In the genomic region with DNA sequence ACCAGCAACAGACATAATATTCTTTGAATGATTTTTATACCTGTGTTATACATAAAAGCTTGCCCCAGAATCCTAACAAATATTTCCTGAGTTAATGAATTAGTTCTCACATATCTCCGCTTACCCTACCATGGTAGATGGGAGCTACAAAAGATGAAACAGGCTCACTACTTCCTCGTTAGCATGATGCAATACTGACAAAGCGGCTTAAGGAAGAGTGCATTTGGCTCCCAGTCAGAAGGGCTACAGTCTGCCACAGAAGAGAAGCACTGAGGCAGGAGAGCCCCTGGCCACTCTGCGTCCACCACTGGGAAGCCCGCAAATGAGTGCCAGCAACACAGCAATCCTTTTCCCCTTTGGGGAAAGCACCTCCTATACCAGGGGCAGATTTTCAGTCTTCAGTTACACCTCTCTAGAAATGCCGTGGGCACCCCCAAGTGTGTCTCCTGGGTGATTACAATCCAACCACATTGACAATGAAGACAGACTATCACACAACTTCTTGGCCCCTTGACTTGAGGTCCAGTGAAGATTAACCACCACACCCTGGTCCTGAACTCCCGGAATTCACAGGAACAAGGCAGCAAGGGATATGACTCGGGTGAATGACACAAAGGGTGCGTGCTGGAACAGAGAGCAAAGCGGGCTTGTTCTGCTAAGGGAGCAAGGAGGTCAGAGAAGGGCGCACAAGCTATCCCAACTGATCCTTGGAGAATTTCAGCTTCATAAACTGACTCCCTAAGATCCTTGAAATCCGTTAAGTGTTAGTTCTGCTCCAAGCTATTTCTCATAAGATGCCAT, we compare ENCODE assay signal across 10 mouse cellular contexts. TPM values are rescaled to one million over a fixed set of nuclear protein-coding genes. Genes with fewer than 3 reads are reported as not detected.
DNase-seq lines count a peak whose midpoint lies in the region; ATAC-seq and TF ChIP-seq lines count a peak whose summit lies in the region.
"Had no signal": no experiment of that assay in that cellular context is flagged by ENCODE, and none has a peak within 500 bp of the region (broad histone marks: within the 10 kb centered on the region; RNA-seq: fewer than 3 reads in every experiment).

No protein-coding gene starts in this region.

- H3K9ac ChIP-seq in liver, adult 2 months (ENCODE audit: low read depth, low read length), result no peak overlapping the region
- no peak overlapping the region for H3K9ac ChIP-seq in intestine, embryonic 15.5 days
- H3K9ac ChIP-seq in neural tube, embryonic 15.5 days (replicated peaks), result no peak overlapping the region
- no peak overlapping the region for H3K9ac ChIP-seq in forebrain, embryonic 16.5 days (replicated peaks; ENCODE audit: low read depth, low read length)

- no peak for DNase-seq in gastrocnemius, adult 2 months
- no peak for DNase-seq in gastrocnemius, postnatal 14 days
- peak; percentile 62 for DNase-seq in liver, adult 2 months (ENCODE audit: extremely low read depth, low read depth, low spot score)
- DNase-seq in liver, result no peak
- DNase-seq: cerebellum, postnatal 14 days had no signal

- H3K4me1 ChIP-seq in liver, adult 2 months (ENCODE audit: control insufficient read depth, insufficient read depth, low read length), result peaks cover 39% of the 10 kb centered on the region
- H3K4me1 ChIP-seq in intestine, embryonic 15.5 days (replicated peaks), result peaks cover 31% of the 10 kb centered on the region
- peaks cover 12% of the 10 kb centered on the region for H3K4me1 ChIP-seq in neural tube, embryonic 15.5 days
- peaks cover 13% of the 10 kb centered on the region for H3K4me1 ChIP-seq in forebrain, embryonic 16.5 days (replicated peaks; ENCODE audit: control insufficient read depth, insufficient read depth, low read length)

- peak overlapping the region; percentile 87 for H3K27ac ChIP-seq in gastrocnemius, adult 2 months
- peak overlapping the region; percentile 78 for H3K27ac ChIP-seq in liver, adult 2 months (replicated peaks; ENCODE audit: insufficient read depth, low read depth, low read length)
- H3K27ac ChIP-seq in intestine, embryonic 15.5 days, result peak overlapping the region; percentile 81; the same call in 1 of the 2 replicates
- 0 out of 2 replicates have a peak overlapping the region, but pooled peaks have one; percentile 7 for H3K27ac ChIP-seq in neural tube, embryonic 15.5 days (replicated peaks)
- H3K27ac ChIP-seq in forebrain, embryonic 16.5 days (ENCODE audit: low read length), result no peak overlapping the region

- H3K9me3 ChIP-seq in intestine, embryonic 15.5 days, result no peaks in the 10 kb centered on the region
- no peaks in the 10 kb centered on the region for H3K9me3 ChIP-seq in neural tube, embryonic 15.5 days (replicated peaks)
- H3K9me3 ChIP-seq in forebrain, embryonic 16.5 days (ENCODE audit: control insufficient read depth, low read length), result 0 out of 2 replicates have a peak, but pooled peaks cover 4% of the 10 kb centered on the region

- intact Hi-C loops in gastrocnemius, adult 2 months (cut with DNase I), result loop anchor here (2.0 kb wide), 1 partner anchor 17 kb away; no protein-coding TSS in a partner anchor
- intact Hi-C loops in gastrocnemius, postnatal 14 days (cut with DNase I; ENCODE audit: low total_unique reads), result no loop called here

- H3K36me3 ChIP-seq in liver, adult 2 months (ENCODE audit: control insufficient read depth, insufficient read depth, low read length), result no peaks in the 10 kb centered on the region; the same call in 1 of the 2 replicates
- no peaks in the 10 kb centered on the region for H3K36me3 ChIP-seq in intestine, embryonic 15.5 days
- H3K36me3 ChIP-seq in neural tube, embryonic 15.5 days, result no peaks in the 10 kb centered on the region
- H3K36me3 ChIP-seq in forebrain, embryonic 16.5 days (ENCODE audit: control insufficient read depth, insufficient read depth), result no peaks in the 10 kb centered on the region

- TF ChIP-seq CTCF in gastrocnemius, adult 2 months (IDR thresholded peaks at IDR 0.05), result no peak
- TF ChIP-seq CTCF in liver, adult 2 months (IDR thresholded peaks at IDR 0.05; ENCODE audit: low read depth, low read length), result no peak

- H3K4me3 ChIP-seq in gastrocnemius, adult 2 months, result peak overlapping the region; percentile 34; the same call in 1 of the 2 replicates
- no peak overlapping the region for H3K4me3 ChIP-seq in liver, adult 2 months (ENCODE audit: insufficient read depth, low read depth, low read length)
- H3K4me3 ChIP-seq in intestine, embryonic 15.5 days (replicated peaks), result no peak overlapping the region
- H3K4me3 ChIP-seq in neural tube, embryonic 15.5 days (replicated peaks), result no peak overlapping the region
- no peak overlapping the region for H3K4me3 ChIP-seq in forebrain, embryonic 16.5 days (replicated peaks; ENCODE audit: low read length)

- peaks cover 60% of the 10 kb centered on the region for H3K79me2 ChIP-seq in liver, adult 2 months (ENCODE audit: control insufficient read depth, insufficient read depth, low read length)

- no peak overlapping the region for H3K4me2 ChIP-seq in intestine, embryonic 15.5 days (replicated peaks)
- H3K4me2 ChIP-seq in neural tube, embryonic 15.5 days, result no peak overlapping the region
- H3K4me2 ChIP-seq in forebrain, embryonic 16.5 days (ENCODE audit: low read length), result no peak overlapping the region
- H3K4me2 ChIP-seq: midbrain, embryonic 11.5 days had no signal

- WGBS in liver, adult 2 months, result 51% methylated on average over 12 of the region's 12 CpGs
- WGBS in intestine, embryonic 15.5 days, result 88% methylated on average over 12 of the region's 12 CpGs
- WGBS in neural tube, embryonic 15.5 days, result 92% methylated on average over 12 of the region's 12 CpGs
- 87% methylated on average over 12 of the region's 12 CpGs for WGBS in forebrain, embryonic 16.5 days

- no peak for TF ChIP-seq POLR2A in liver, adult 2 months (IDR thresholded peaks at IDR 0.05; ENCODE audit: extremely low read depth, insufficient read depth, low read length)

- no peak for ATAC-seq in intestine, embryonic 15.5 days
- no peak for ATAC-seq in neural tube, embryonic 15.5 days (ENCODE audit: low FRiP score)
- ATAC-seq in cerebellum, adult (ENCODE audit: insufficient number of reproducible peaks, low FRiP score, low TSS enrichment), result no peak
- ATAC-seq in forebrain, embryonic 16.5 days, result no peak

- no peaks in the 10 kb centered on the region for H3K27me3 ChIP-seq in liver, adult 2 months (ENCODE audit: control insufficient read depth, insufficient read depth, low read length)
- H3K27me3 ChIP-seq in intestine, embryonic 15.5 days (replicated peaks), result no peaks in the 10 kb centered on the region
- H3K27me3 ChIP-seq in neural tube, embryonic 15.5 days (replicated peaks), result no peaks in the 10 kb centered on the region
- no peaks in the 10 kb centered on the region for H3K27me3 ChIP-seq in forebrain, embryonic 16.5 days (replicated peaks; ENCODE audit: control insufficient read depth, insufficient read depth, low read length)

RNA-seq across cellular contexts. Expression of a gene that starts 19.2 kb away (rescaled TPM):
- 10 to 100 TPM; 16.9 to 33.9 TPM for total RNA-seq in gastrocnemius, adult 2 months (2021)
- 10 to 100 TPM; 41.0 to 50.9 TPM for total RNA-seq in gastrocnemius, postnatal 14 days (2021)
- 23.0 and 27.7 TPM in 2 replicates for total RNA-seq in liver, adult 2 months (2014; rRNA removed)
- polyA plus RNA-seq in liver, adult 2 months (2012; rRNA removed), result 23.4 and 30.8 TPM in 2 replicates
- 126 and 135 TPM in 2 replicates for polyA plus RNA-seq in intestine, embryonic 15.5 days (2015; fragmentation: Nextera tagmentation; extraction: Ambion mirVana)
- 45.3 and 62.7 TPM in 2 replicates for polyA plus RNA-seq in neural tube, embryonic 15.5 days (2015; fragmentation: Nextera tagmentation; extraction: Ambion mirVana)
- 97.8 and 125 TPM in 2 replicates for polyA plus RNA-seq in forebrain, embryonic 16.5 days (2015; fragmentation: Nextera tagmentation; extraction: Ambion mirVana)
